Mouse (Mus musculus): ENCODE measurements around the gene Psmd14. TPM values are rescaled to one million over a fixed set of nuclear protein-coding genes. Genes with fewer than 3 reads are reported as not detected.

Gene Psmd14
- polyA plus RNA-seq, 1 experiment from 2014 or later: 252 TPM

DNA sequence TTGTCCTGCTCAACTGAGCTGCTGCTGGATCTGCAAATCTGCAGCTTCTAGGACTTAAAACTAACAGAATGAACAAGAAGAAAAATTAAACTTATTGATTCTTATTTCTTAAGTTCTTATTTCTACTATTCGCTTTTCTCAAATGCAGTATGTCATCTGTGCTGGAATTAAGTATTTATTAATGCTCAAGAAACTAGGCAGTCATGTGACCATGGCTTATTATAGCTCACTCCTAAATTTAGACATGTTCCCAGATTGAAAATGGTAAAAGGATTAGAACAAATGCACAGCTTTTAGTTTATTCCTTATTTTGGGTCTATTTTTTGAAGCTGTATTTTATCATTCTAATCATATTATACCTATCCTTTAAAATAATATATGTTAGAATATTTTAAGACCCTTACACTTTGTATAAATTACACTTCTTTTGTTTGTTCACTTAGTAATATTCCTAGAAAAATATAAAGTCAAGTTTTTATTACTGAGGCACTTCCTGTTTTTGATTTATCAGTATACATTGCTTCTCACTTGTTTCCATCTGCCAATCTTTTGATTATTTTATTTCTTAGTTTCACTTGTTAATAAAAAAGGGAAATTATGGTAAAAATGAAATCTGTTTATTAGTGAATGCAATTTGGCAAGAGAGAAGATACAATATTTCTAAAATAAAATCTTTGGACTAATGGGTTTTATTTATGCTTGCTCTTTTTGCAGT lies 112.1 kb downstream of the Psmd14 start:
- H3K4me3 ChIP-seq: no peak overlapping the region
- no peaks in the 10 kb centered on the region for H3K36me3 ChIP-seq (replicated peaks)
- no peak for DNase-seq (ENCODE audit: low spot score)
- H3K4me1 ChIP-seq: no peaks in the 10 kb centered on the region
- 82% methylated on average over 1 of the region's 1 CpGs for WGBS
- H3K9me3 ChIP-seq: no peaks in the 10 kb centered on the region
- H3K27me3 ChIP-seq (replicated peaks; ENCODE audit: low read depth, poor library complexity, severe bottlenecking): peaks cover 17% of the 10 kb centered on the region
- H3K27ac ChIP-seq (replicated peaks): no peak overlapping the region

DNA sequence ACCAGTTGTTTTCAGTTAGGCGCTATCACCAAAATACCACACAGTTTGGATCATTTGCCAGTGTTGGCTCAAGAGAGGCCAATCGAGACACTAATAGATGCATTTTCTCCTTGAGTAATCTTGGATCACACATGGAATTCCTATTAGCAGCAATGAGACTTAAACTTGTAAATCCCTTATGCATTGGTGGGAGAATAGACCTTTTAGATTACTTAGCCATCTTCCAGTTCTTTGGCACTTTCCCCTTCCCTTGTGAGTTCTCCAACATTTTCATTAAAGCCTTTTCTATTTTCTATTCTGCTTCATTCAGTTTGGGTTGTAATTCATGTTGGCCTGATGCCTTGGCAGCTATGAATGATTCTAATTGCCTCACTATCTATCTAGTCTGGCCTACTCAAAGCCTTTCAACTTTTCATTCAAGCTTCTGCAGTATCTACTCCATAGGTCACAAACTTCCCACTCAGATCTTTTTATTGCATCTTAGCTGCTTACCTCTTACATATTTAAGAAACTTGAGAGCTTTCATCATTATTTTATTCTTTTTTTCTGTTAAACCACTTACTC lies 125.8 kb downstream of the Psmd14 start:
- no peak overlapping the region for H3K4me3 ChIP-seq
- H3K27ac ChIP-seq (replicated peaks): no peak overlapping the region
- no peaks in the 10 kb centered on the region for H3K4me1 ChIP-seq
- no peaks in the 10 kb centered on the region for H3K27me3 ChIP-seq (replicated peaks; ENCODE audit: low read depth, poor library complexity, severe bottlenecking)
- H3K36me3 ChIP-seq (replicated peaks): no peaks in the 10 kb centered on the region
- H3K9me3 ChIP-seq: no peaks in the 10 kb centered on the region
- WGBS: 84% methylated on average over 2 of the region's 2 CpGs
- DNase-seq (ENCODE audit: low spot score): no peak

Small RNA genes within 50 kb of the gene (microRNA-seq; reads per million reads assigned to microRNA genes)
- gene Gm22403: not detected

Other genes with a start within 250 kb of the Psmd14 start
- gene Tank, start 133.1 kb upstream of the Psmd14 start, polyA plus RNA-seq (2016; fragmentation: Nextera tagmentation; extraction: Ambion mirVana): 23.4 and 25.7 TPM in 2 replicates
- gene Tbr1, start 91.2 kb downstream of the Psmd14 start, polyA plus RNA-seq (2016; fragmentation: Nextera tagmentation; extraction: Ambion mirVana): 0.13 and 0.30 TPM in 2 replicates

All from embryonic facial prominence, embryonic 10.5 days (tissue).